Mouse (Mus musculus): ENCODE results near the gene Homer1. TPM values are rescaled to one million over a fixed set of nuclear protein-coding genes. Genes with fewer than 3 reads are reported as not detected.

The Homer1 gene
- total and polyA plus RNA-seq, 3 experiments = 14.6 to 32.2 (median 16.2) TPM

- H3K4me2 ChIP-seq (ENCODE audit: insufficient read depth, low read depth, poor library complexity, severe bottlenecking) = no peak overlapping the region
- DNase-seq (ENCODE audit: extremely low read depth) = no peak
- H3K9me3 ChIP-seq (replicated peaks; ENCODE audit: low read length) = no peaks in the 10 kb centered on the region
- no peak overlapping the region for H3K4me3 ChIP-seq (replicated peaks in 1 of 3; ENCODE audit: low read depth in 2 of 3, low read length in 2 of 3, poor library complexity in 1 of 3)
- H3K27me3 ChIP-seq (replicated peaks) = no peaks in the 10 kb centered on the region
- dilution Hi-C loops (cut with MboI; ENCODE audit: extremely low pct_ligation_motif_present, extremely low pct_unique_long_range_greater_than_20kb, low sequenced_read_pairs) = no loop called here
- H3K27ac ChIP-seq (ENCODE audit: insufficient read depth, low read depth) = no peak overlapping the region
- H3K9ac ChIP-seq (ENCODE audit: insufficient read depth, low read depth) = no peak overlapping the region
- H3K4me1 ChIP-seq (ENCODE audit: control insufficient read depth in 1 of 2, insufficient read depth in 2 of 2) = no peaks in the 10 kb centered on the region
- TF ChIP-seq KAT2A (IDR thresholded peaks at IDR 0.05; ENCODE audit: insufficient replicate concordance, low read length) (no peak), TBP (conservative IDR thresholded peaks at IDR 0.05; ENCODE audit: low read depth, low read length) (no peak), RCOR1 (conservative IDR thresholded peaks at IDR 0.05; ENCODE audit: low read depth, low read length) (no peak), TCF12 (IDR thresholded peaks at IDR 0.05; ENCODE audit: low read depth, low read length) (no peak), ETS1 (conservative IDR thresholded peaks at IDR 0.05; ENCODE audit: low read depth, low read length) (no peak), JUN (IDR thresholded peaks at IDR 0.05; ENCODE audit: insufficient read depth, low read depth, low read length) (no peak), NELFE (IDR thresholded peaks at IDR 0.05; ENCODE audit: low read depth, low read length) (no peak), CTCF (conservative IDR thresholded peaks at IDR 0.05 in 1 of 2, IDR thresholded peaks at IDR 0.05 in 1 of 2; ENCODE audit: low read depth in 2 of 2, low read length in 2 of 2) (no peak), USF1 (IDR thresholded peaks at IDR 0.05; ENCODE audit: low read depth, low read length) (no peak)
- H3K79me2 ChIP-seq (replicated peaks; ENCODE audit: control insufficient read depth, extremely low read depth, insufficient read depth, poor library complexity, severe bottlenecking) = no peaks in the 10 kb centered on the region
- in situ Hi-C loops (cut with MboI; ENCODE audit: low pct_ligation_motif_present, low pct_unique_long_range_greater_than_20kb, low sequenced_read_pairs) = no loop called here
- H3K36me3 ChIP-seq (replicated peaks in 1 of 2; ENCODE audit: control insufficient read depth in 1 of 2, insufficient read depth in 1 of 2, low read length in 1 of 2) = peaks cover 0 to 9% of the 10 kb centered on the region in 2 experiments
These were observed 68.1 kb downstream of the Homer1 start for GRCm38 (mm10) chr13:93367555-93367954.

- in situ Hi-C loops (cut with MboI; ENCODE audit: low pct_ligation_motif_present, low pct_unique_long_range_greater_than_20kb, low sequenced_read_pairs) = no loop called here
- Histone ChIP-seq H3K4me3 (replicated peaks in 1 of 3; ENCODE audit: low read depth in 2 of 3, low read length in 2 of 3, poor library complexity in 1 of 3) (no peak overlapping the region), H3K36me3 (replicated peaks in 1 of 2; ENCODE audit: control insufficient read depth in 1 of 2, insufficient read depth in 1 of 2, low read length in 1 of 2) (peaks cover 0 to 6% of the 10 kb centered on the region in 2 experiments), H3K4me2 (ENCODE audit: insufficient read depth, low read depth, poor library complexity, severe bottlenecking) (no peak overlapping the region), H3K27me3 (replicated peaks) (no peaks in the 10 kb centered on the region), H3K4me1 (ENCODE audit: control insufficient read depth in 1 of 2, insufficient read depth in 2 of 2) (no peaks in the 10 kb centered on the region), H3K9ac (ENCODE audit: insufficient read depth, low read depth) (no peak overlapping the region), H3K27ac (ENCODE audit: insufficient read depth, low read depth) (no peak overlapping the region), H3K79me2 (replicated peaks; ENCODE audit: control insufficient read depth, extremely low read depth, insufficient read depth, poor library complexity, severe bottlenecking) (no peaks in the 10 kb centered on the region), H3K9me3 (replicated peaks; ENCODE audit: low read length) (no peaks in the 10 kb centered on the region)
- no peak for DNase-seq (ENCODE audit: extremely low read depth)
- dilution Hi-C loops (cut with MboI; ENCODE audit: extremely low pct_ligation_motif_present, extremely low pct_unique_long_range_greater_than_20kb, low sequenced_read_pairs) = no loop called here
- TF ChIP-seq NRF1 (IDR thresholded peaks at IDR 0.05; ENCODE audit: low read depth, low read length) (no peak), JUN (IDR thresholded peaks at IDR 0.05; ENCODE audit: insufficient read depth, low read depth, low read length) (no peak), IRF4 (IDR thresholded peaks at IDR 0.05; ENCODE audit: low read depth, low read length) (no peak), PAX5 (IDR thresholded peaks at IDR 0.05; ENCODE audit: low read length) (no peak), E2F4 (IDR thresholded peaks at IDR 0.05; ENCODE audit: insufficient replicate concordance, low read depth, low read length) (no peak), CHD1 (IDR thresholded peaks at IDR 0.05; ENCODE audit: low read depth, low read length) (no peak), POLR2A (IDR thresholded peaks at IDR 0.05; ENCODE audit: low read depth, low read length) (no peak), MEF2A (IDR thresholded peaks at IDR 0.05; ENCODE audit: borderline replicate concordance, low read depth, low read length) (no peak)
These were observed 69.6 kb downstream of the Homer1 start for GRCm38 (mm10) chr13:93368812-93369584.

Data from CH12.LX (cell line).